Mouse (Mus musculus) CH12.LX (cell line): ENCODE results near the gene Rnaseh2c. TPM values are rescaled to one million over a fixed set of nuclear protein-coding genes. Genes with fewer than 3 reads are reported as not detected.

Experiments
- DNase-seq: peaks from one replicate; pipeline ENCODE4 v3.0.0-alpha.2; 2013; ENCODE audit errors: extremely low read depth
- H3K27ac ChIP-seq: 2 replicates; pipeline ENCODE4 v1.5.1; 2012; ENCODE audit warnings: low read depth, mild to moderate bottlenecking, control low read depth, moderate library complexity; ENCODE audit not compliant: insufficient read depth
- H3K27me3 ChIP-seq: replicated peaks from 2 replicates; pipeline ENCODE3; 2012; ENCODE audit warnings: inconsistent platforms
- H3K36me3 ChIP-seq, 2 experiments: replicated peaks in 1 of 2; 2 replicates each; pipeline versions ENCODE3 to v1.6.1; 2012; ENCODE audit warnings: inconsistent platforms in 1 of 2, low read length in 1 of 2, mild to moderate bottlenecking in 1 of 2, mixed read lengths in 1 of 2, moderate library complexity in 1 of 2; ENCODE audit not compliant: control insufficient read depth in 1 of 2, insufficient read depth in 1 of 2
- H3K4me1 ChIP-seq, 2 experiments: 2 replicates each; pipeline ENCODE4 v1.6.1; 2012; ENCODE audit warnings: inconsistent platforms in 1 of 2, moderate library complexity in 1 of 2; ENCODE audit not compliant: insufficient read depth in 2 of 2, control insufficient read depth in 1 of 2
- H3K4me2 ChIP-seq: 2 replicates; pipeline ENCODE4 v1.6.1; 2012; ENCODE audit warnings: low read depth, mild to moderate bottlenecking, control low read depth; ENCODE audit not compliant: poor library complexity, insufficient read depth, severe bottlenecking
- H3K4me3 ChIP-seq, 3 experiments: fragments of 150-350 bp in 1 of 3; sonication (generic) in 1 of 3; replicated peaks in 1 of 3; 2 replicates each; pipeline versions ENCODE3 to v1.5.1; 2011 to 2012; ENCODE audit warnings: low read depth in 2 of 3, low read length in 2 of 3, mild to moderate bottlenecking in 2 of 3, moderate library complexity in 2 of 3, control low read depth in 1 of 3, improper control_type of control experiment in 1 of 3, inconsistent platforms in 1 of 3, mixed read lengths in 1 of 3; ENCODE audit not compliant: poor library complexity in 1 of 3
- H3K79me2 ChIP-seq: replicated peaks from 2 replicates; pipeline ENCODE4 v1.6.1; 2012; ENCODE audit warnings: mild to moderate bottlenecking, moderate library complexity; ENCODE audit not compliant: control insufficient read depth, poor library complexity, insufficient read depth, severe bottlenecking; ENCODE audit errors: extremely low read depth
- H3K9ac ChIP-seq: 2 replicates; pipeline ENCODE4 v1.6.1; 2012; ENCODE audit warnings: low read depth, mild to moderate bottlenecking, control low read depth, moderate library complexity; ENCODE audit not compliant: insufficient read depth
- H3K9me3 ChIP-seq: replicated peaks from 2 replicates; pipeline ENCODE3; 2012; ENCODE audit warnings: low read length, inconsistent platforms, mixed read lengths
- BHLHE40 ChIP-seq: IDR thresholded peaks from 2 replicates; pipeline ENCODE4 v1.6.1; 2011; ENCODE audit warnings: mild to moderate bottlenecking, low read depth, low read length, improper control_type of control experiment
- CTCF ChIP-seq, 2 experiments: IDR thresholded peaks in 1 of 2; conservative IDR thresholded peaks in 1 of 2; 2 replicates each; pipeline ENCODE4 v1.5.1; 2011 to 2012; ENCODE audit warnings: low read depth in 2 of 2, low read length in 2 of 2, improper control_type of control experiment in 1 of 2, inconsistent platforms in 1 of 2, mild to moderate bottlenecking in 1 of 2, moderate library complexity in 1 of 2
- GABPA ChIP-seq: IDR thresholded peaks from 2 replicates; pipeline ENCODE4 v1.6.1; 2012; ENCODE audit warnings: low read depth, low read length, improper control_type of control experiment, inconsistent platforms; ENCODE audit not compliant: insufficient replicate concordance
- IRF4 ChIP-seq: IDR thresholded peaks from 2 replicates; pipeline ENCODE4 v1.6.1; 2014; ENCODE audit warnings: low read depth, mild to moderate bottlenecking, inconsistent platforms, low read length, improper control_type of control experiment
- JUND ChIP-seq: conservative IDR thresholded peaks from 2 replicates; pipeline ENCODE4 v1.6.1; 2011; ENCODE audit warnings: low read depth, low read length, improper control_type of control experiment
- KAT2A ChIP-seq: IDR thresholded peaks from 2 replicates; pipeline ENCODE4 v1.6.1; 2012; ENCODE audit warnings: low read length, improper control_type of control experiment, inconsistent platforms; ENCODE audit not compliant: insufficient replicate concordance
- MAFK ChIP-seq: IDR thresholded peaks from 2 replicates; pipeline ENCODE4 v1.6.1; 2011; ENCODE audit warnings: low read length, improper control_type of control experiment; ENCODE audit not compliant: insufficient replicate concordance
- MAX ChIP-seq: IDR thresholded peaks from 2 replicates; pipeline ENCODE4 v1.6.1; 2011; ENCODE audit warnings: low read length, improper control_type of control experiment
- MAZ ChIP-seq: IDR thresholded peaks from 2 replicates; pipeline ENCODE4 v1.6.1; 2012; ENCODE audit warnings: low read depth, mild to moderate bottlenecking, inconsistent platforms, low read length, improper control_type of control experiment, moderate library complexity
- MEF2A ChIP-seq: IDR thresholded peaks from 2 replicates; pipeline ENCODE4 v1.6.1; 2014; ENCODE audit warnings: low read depth, mild to moderate bottlenecking, inconsistent platforms, low read length, improper control_type of control experiment, borderline replicate concordance
- NRF1 ChIP-seq: IDR thresholded peaks from 2 replicates; pipeline ENCODE4 v1.6.1; 2014; ENCODE audit warnings: low read depth, mild to moderate bottlenecking, inconsistent platforms, low read length, improper control_type of control experiment, moderate library complexity
- PAX5 ChIP-seq: IDR thresholded peaks from 2 replicates; pipeline ENCODE4 v1.6.1; 2012; ENCODE audit warnings: low read length, inconsistent platforms, mixed read lengths
- POLR2A ChIP-seq: IDR thresholded peaks from 2 replicates; pipeline ENCODE4 v1.6.1; 2011; ENCODE audit warnings: low read depth, mild to moderate bottlenecking, improper control_type of control experiment, low read length
- POLR2AphosphoS2 ChIP-seq: IDR thresholded peaks from 2 replicates; pipeline ENCODE4 v1.6.1; 2011; ENCODE audit warnings: low read depth, low read length, improper control_type of control experiment
- RCOR1 ChIP-seq: conservative IDR thresholded peaks from 2 replicates; pipeline ENCODE4 v1.6.1; 2012; ENCODE audit warnings: low read depth, mild to moderate bottlenecking, inconsistent platforms, low read length, improper control_type of control experiment
- SMC3 ChIP-seq: IDR thresholded peaks from 2 replicates; pipeline ENCODE4 v1.6.1; 2011; ENCODE audit warnings: low read depth, low read length, improper control_type of control experiment
- TCF12 ChIP-seq: IDR thresholded peaks from 2 replicates; pipeline ENCODE4 v1.6.1; 2014; ENCODE audit warnings: low read depth, mild to moderate bottlenecking, inconsistent platforms, low read length, improper control_type of control experiment
- ZC3H11A ChIP-seq: IDR thresholded peaks from 2 replicates; pipeline ENCODE4 v1.6.1; 2012; ENCODE audit warnings: low read depth, mild to moderate bottlenecking, inconsistent platforms, low read length, improper control_type of control experiment
- ZKSCAN1 ChIP-seq: IDR thresholded peaks from 2 replicates; pipeline ENCODE4 v1.6.1; 2012; ENCODE audit warnings: low read depth, inconsistent platforms, low read length, improper control_type of control experiment, borderline replicate concordance
- ZMIZ1 ChIP-seq: IDR thresholded peaks from 2 replicates; pipeline ENCODE4 v1.6.1; 2012; ENCODE audit warnings: low read depth, mild to moderate bottlenecking, inconsistent platforms, low read length, improper control_type of control experiment
- ZNF384 ChIP-seq: IDR thresholded peaks from 2 replicates; pipeline ENCODE4 v1.6.1; 2012; ENCODE audit warnings: low read depth, low read length, improper control_type of control experiment, inconsistent platforms
- dilution Hi-C: fragments of 300-500 bp; cut with MboI; formaldehyde crosslinking; loops from 2 replicates; pipeline ENCODE4 v1.14.3; 2020; ENCODE audit warnings: low sequenced_read_pairs; ENCODE audit not compliant: extremely low pct_unique_long_range_greater_than_20kb, extremely low pct_ligation_motif_present
- in situ Hi-C: fragments of 300-500 bp; cut with MboI; formaldehyde crosslinking; loops from 3 replicates; pipeline ENCODE4 v1.14.3; 2019; ENCODE audit warnings: low sequenced_read_pairs, low pct_ligation_motif_present, low pct_unique_long_range_greater_than_20kb, mixed read lengths
- polyA plus RNA-seq: library from polyadenylated mRNA; unstranded; fragments of >175 nt; gene quantifications from 2 replicates; pipeline ENCODE4 v1.2.1, GENCODE M21; 2012; ENCODE audit warnings: low read depth; ENCODE audit not compliant: insufficient read length
- total RNA-seq, 2 experiments: library from RNA; depleted of rRNA; stranded (reverse); fragments of 300-350 nt in 1 of 2; fragments of >200 nt in 1 of 2; gene quantifications; 2 replicates each; pipeline ENCODE4 v1.2.3; 2012 to 2014

The Rnaseh2c gene
- total and polyA plus RNA-seq, 3 experiments = 54.2 to 124 (median 79.0) TPM

GRCm38 (mm10) chr19:5646731-5647330, 45.2 kb downstream of the Rnaseh2c start:
- no peak overlapping the region for H3K27ac ChIP-seq
- H3K4me3 ChIP-seq = no peak overlapping the region
- no peaks in the 10 kb centered on the region for H3K27me3 ChIP-seq
- H3K4me1 ChIP-seq = peaks cover 9 to 23% of the 10 kb centered on the region in 2 experiments
- dilution Hi-C loops = no loop called here
- H3K9me3 ChIP-seq = no peaks in the 10 kb centered on the region
- peaks cover 70 to 84% of the 10 kb centered on the region in 2 experiments for H3K36me3 ChIP-seq
- no peaks in the 10 kb centered on the region for H3K79me2 ChIP-seq
- H3K4me2 ChIP-seq = no peak overlapping the region
- in situ Hi-C loops = no loop called here
- DNase-seq = no peak
- TF ChIP-seq ZNF384 (no peak), RCOR1 (no peak), JUND (no peak), ZC3H11A (no peak), MEF2A (no peak), BHLHE40 (no peak), MAFK (no peak), MAZ (no peak), ZMIZ1 (no peak), CTCF (conservative IDR thresholded peaks at IDR 0.05 in 1 of 2, IDR thresholded peaks at IDR 0.05 in 1 of 2; ENCODE audit: low read depth in 2 of 2, low read length in 2 of 2) (no peak)
- H3K9ac ChIP-seq = no peak overlapping the region

- Histone ChIP-seq H3K9me3 (no peaks in the 10 kb centered on the region), H3K79me2 (no peaks in the 10 kb centered on the region), H3K9ac (0 out of 2 replicates have a peak overlapping the region, but pooled peaks have one; percentile 47), H3K4me1 (peaks cover 9 to 23% of the 10 kb centered on the region in 2 experiments), H3K4me2 (no peak overlapping the region), H3K27ac (peak overlapping the region; percentile 76; the same call in 1 of the 2 replicates), H3K27me3 (no peaks in the 10 kb centered on the region), H3K4me3 (no peak overlapping the region), H3K36me3 (peaks cover 67 to 84% of the 10 kb centered on the region in 2 experiments)
- in situ Hi-C loops = no loop called here
- TF ChIP-seq MAX (no peak), CTCF (conservative IDR thresholded peaks at IDR 0.05 in 1 of 2, IDR thresholded peaks at IDR 0.05 in 1 of 2; ENCODE audit: low read depth in 2 of 2, low read length in 2 of 2) (no peak), SMC3 (no peak), MAZ (no peak), MEF2A (no peak), PAX5 (no peak), POLR2A (no peak), GABPA (no peak), IRF4 (no peak), NRF1 (no peak), RCOR1 (no peak), KAT2A (no peak), ZKSCAN1 (no peak), POLR2AphosphoS2 (no peak), TCF12 (no peak)
- dilution Hi-C loops = no loop called here
- no peak for DNase-seq
Measured at GRCm38 (mm10) chr19:5647791-5648190, 46.1 kb downstream of the Rnaseh2c start.
